Mouse (Mus musculus) forebrain, embryonic 14.5 days (tissue): Measurements from ENCODE around the gene Zranb1. TPM values are rescaled to one million over a fixed set of nuclear protein-coding genes. Genes with fewer than 3 reads are reported as not detected.

Experiments used
- ATAC-seq: fragments of 200-750 bp; cut with Nextera tagmentation; 2 replicates; pipeline ENCODE4 v1.8.0; 2017; ENCODE audit warnings: mild to moderate bottlenecking, moderate library complexity
- DNase-seq: peaks from one replicate; pipeline ENCODE4 v3.0.0-alpha.2; 2015; ENCODE audit warnings: low spot score
- H3K27ac ChIP-seq: fragments of 300-500 bp; sonication (generic); 2 replicates; pipeline ENCODE4 v1.5.1; 2014; ENCODE audit warnings: low read depth, mild to moderate bottlenecking, control low read depth, low read length, moderate library complexity
- H3K27me3 ChIP-seq: fragments of 300-500 bp; sonication (generic); replicated peaks from 2 replicates; pipeline ENCODE4 v1.6.1; 2014; ENCODE audit warnings: low read length, control low read depth, mixed read lengths; ENCODE audit not compliant: control insufficient read depth, insufficient read depth
- H3K36me3 ChIP-seq: fragments of 300-500 bp; sonication (generic); 2 replicates; pipeline ENCODE4 v1.6.1; 2014; ENCODE audit warnings: low read length, control low read depth; ENCODE audit not compliant: control insufficient read depth, insufficient read depth
- H3K4me1 ChIP-seq: fragments of 300-500 bp; sonication (generic); 2 replicates; pipeline ENCODE4 v1.6.1; 2014; ENCODE audit warnings: antibody characterized with exemption, low read length, control low read depth; ENCODE audit not compliant: control insufficient read depth, insufficient read depth
- H3K4me2 ChIP-seq: fragments of 300-500 bp; sonication (generic); 2 replicates; pipeline ENCODE4 v1.6.1; 2014; ENCODE audit warnings: mild to moderate bottlenecking, control low read depth, low read length
- H3K4me3 ChIP-seq: fragments of 300-500 bp; sonication (generic); 2 replicates; pipeline ENCODE4 v1.5.1; 2014; ENCODE audit warnings: low read depth, low read length, control low read depth
- H3K9ac ChIP-seq: fragments of 300-500 bp; sonication (generic); 2 replicates; pipeline ENCODE4 v1.6.1; 2014; ENCODE audit warnings: mild to moderate bottlenecking, low read length, control low read depth, moderate library complexity
- H3K9me3 ChIP-seq: fragments of 300-500 bp; sonication (generic); replicated peaks from 2 replicates; pipeline ENCODE4 v1.6.1; 2016; ENCODE audit warnings: low read length, control low read depth, mixed read lengths; ENCODE audit not compliant: control insufficient read depth
- WGBS: fragments of 180-500 bp; shearing (Covaris S2); extraction: QIAGEN DNeasy Blood & Tissue Kit; methylation state at CpG from one replicate; pipeline ENCODE4 v1.1.7; 2014; 5-methylcytosine and 5-hydroxymethylcytosine counted together
- polyA plus RNA-seq: library from polyadenylated mRNA; unstranded; fragments of >200 nt; fragmentation: Nextera tagmentation; extraction: Ambion mirVana; gene quantifications from 2 replicates; pipeline ENCODE4 v1.2.1, GENCODE M21; 2014

The Zranb1 gene
- polyA plus RNA-seq, 1 experiment from 2014 or later = 20.9 TPM

GRCm38 (mm10) chr7:132982639-132983038 is 51.7 kb downstream of the Zranb1 start:
- peak; percentile 19 for DNase-seq
- 0 out of 2 replicates have a peak overlapping the region, but pooled peaks have one; percentile 27 for H3K27ac ChIP-seq
- 27% methylated on average over 3 of the region's 3 CpGs for WGBS
- no peak overlapping the region for H3K9ac ChIP-seq
- no peaks in the 10 kb centered on the region for H3K9me3 ChIP-seq
- no peak overlapping the region for H3K4me3 ChIP-seq
- H3K27me3 ChIP-seq = no peaks in the 10 kb centered on the region
- H3K4me1 ChIP-seq = no peaks in the 10 kb centered on the region
- H3K36me3 ChIP-seq = peaks cover 50% of the 10 kb centered on the region
- no peak for ATAC-seq
- H3K4me2 ChIP-seq = no peak overlapping the region

- no peak overlapping the region for H3K4me2 ChIP-seq
- no peak for DNase-seq
- H3K36me3 ChIP-seq = peaks cover 75% of the 10 kb centered on the region
- H3K4me1 ChIP-seq = no peaks in the 10 kb centered on the region
- no peak for ATAC-seq
- 92% methylated on average over 5 of the region's 5 CpGs for WGBS
- H3K27ac ChIP-seq = no peak overlapping the region
- H3K9me3 ChIP-seq = no peaks in the 10 kb centered on the region
- no peaks in the 10 kb centered on the region for H3K27me3 ChIP-seq
- H3K4me3 ChIP-seq = no peak overlapping the region
- H3K9ac ChIP-seq = no peak overlapping the region
Measured at GRCm38 (mm10) chr7:132989839-132990238, 58.9 kb downstream of the Zranb1 start.

GRCm38 (mm10) chr7:132991240-132991900 is 60.4 kb downstream of the Zranb1 start:
- no peaks in the 10 kb centered on the region for H3K4me1 ChIP-seq
- ATAC-seq = no peak
- no peaks in the 10 kb centered on the region for H3K9me3 ChIP-seq
- H3K27me3 ChIP-seq = no peaks in the 10 kb centered on the region
- peaks cover 73% of the 10 kb centered on the region for H3K36me3 ChIP-seq
- no peak overlapping the region for H3K4me2 ChIP-seq
- no peak overlapping the region for H3K27ac ChIP-seq
- H3K9ac ChIP-seq = no peak overlapping the region
- WGBS = 91% methylated on average over 14 of the region's 14 CpGs
- H3K4me3 ChIP-seq = no peak overlapping the region
- no peak for DNase-seq

GRCm38 (mm10) chr7:132992967-132993615 is 62.1 kb downstream of the Zranb1 start:
- ATAC-seq (no peak), DNase-seq (no peak)
- H3K36me3 ChIP-seq = peaks cover 81% of the 10 kb centered on the region
- H3K9me3 ChIP-seq = no peaks in the 10 kb centered on the region
- WGBS = 88% methylated on average over 9 of the region's 9 CpGs
- no peak overlapping the region for H3K9ac ChIP-seq
- H3K4me1 ChIP-seq = no peaks in the 10 kb centered on the region
- no peak overlapping the region for H3K4me2 ChIP-seq
- H3K27ac ChIP-seq = no peak overlapping the region
- no peak overlapping the region for H3K4me3 ChIP-seq
- H3K27me3 ChIP-seq = no peaks in the 10 kb centered on the region

GRCm38 (mm10) chr7:132994120-132994519 is 63.2 kb downstream of the Zranb1 start:
- Histone ChIP-seq H3K27me3 (no peaks in the 10 kb centered on the region), H3K4me2 (no peak overlapping the region), H3K4me3 (no peak overlapping the region), H3K9me3 (no peaks in the 10 kb centered on the region), H3K4me1 (no peaks in the 10 kb centered on the region), H3K27ac (no peak overlapping the region), H3K36me3 (peaks cover 81% of the 10 kb centered on the region), H3K9ac (no peak overlapping the region)
- WGBS = 88% methylated on average over 8 of the region's 8 CpGs
- no peak for DNase-seq
- ATAC-seq = no peak

- no peak for DNase-seq
- H3K27me3 ChIP-seq = no peaks in the 10 kb centered on the region
- H3K4me2 ChIP-seq = no peak overlapping the region
- H3K9me3 ChIP-seq = no peaks in the 10 kb centered on the region
- 77% methylated on average over 6 of the region's 6 CpGs for WGBS
- no peaks in the 10 kb centered on the region for H3K4me1 ChIP-seq
- H3K4me3 ChIP-seq = no peak overlapping the region
- H3K27ac ChIP-seq = no peak overlapping the region
- no peak for ATAC-seq
- H3K36me3 ChIP-seq = peaks cover 77% of the 10 kb centered on the region
- H3K9ac ChIP-seq = no peak overlapping the region
Measured at GRCm38 (mm10) chr7:132994628-132995191, 63.8 kb downstream of the Zranb1 start.

- H3K4me2 ChIP-seq = no peak overlapping the region
- no peaks in the 10 kb centered on the region for H3K27me3 ChIP-seq
- H3K9ac ChIP-seq = no peak overlapping the region
- peaks cover 60% of the 10 kb centered on the region for H3K36me3 ChIP-seq
- DNase-seq = no peak
- no peak overlapping the region for H3K4me3 ChIP-seq
- 93% methylated on average over 5 of the region's 5 CpGs for WGBS
- no peak overlapping the region for H3K27ac ChIP-seq
- H3K9me3 ChIP-seq = no peaks in the 10 kb centered on the region
- H3K4me1 ChIP-seq = no peaks in the 10 kb centered on the region
- ATAC-seq = no peak; the same call in 1 of the 2 replicates
Measured at GRCm38 (mm10) chr7:132996391-132996790, 65.4 kb downstream of the Zranb1 start.

- Histone ChIP-seq H3K36me3 (peaks cover 49% of the 10 kb centered on the region), H3K27ac (no peak overlapping the region), H3K4me2 (no peak overlapping the region), H3K9ac (no peak overlapping the region), H3K9me3 (no peaks in the 10 kb centered on the region), H3K27me3 (no peaks in the 10 kb centered on the region), H3K4me3 (no peak overlapping the region), H3K4me1 (no peaks in the 10 kb centered on the region)
- ATAC-seq (no peak), DNase-seq (no peak)
- WGBS = 96% methylated on average over 12 of the region's 12 CpGs
Measured at GRCm38 (mm10) chr7:132998639-132999038, 67.7 kb downstream of the Zranb1 start.

- H3K9me3 ChIP-seq = no peaks in the 10 kb centered on the region
- H3K27me3 ChIP-seq = no peaks in the 10 kb centered on the region
- peaks cover 45% of the 10 kb centered on the region for H3K36me3 ChIP-seq
- H3K9ac ChIP-seq = no peak overlapping the region
- H3K4me3 ChIP-seq = no peak overlapping the region
- H3K4me1 ChIP-seq = no peaks in the 10 kb centered on the region; the same call in 1 of the 2 replicates
- no peak overlapping the region for H3K4me2 ChIP-seq
- ATAC-seq (no peak), DNase-seq (no peak)
- H3K27ac ChIP-seq = no peak overlapping the region
- WGBS = 92% methylated on average over 11 of the region's 11 CpGs
Measured at GRCm38 (mm10) chr7:132999061-132999460, 68.1 kb downstream of the Zranb1 start.
